Mouse (Mus musculus): ENCODE results near the gene Mpnd. TPM values are rescaled to one million over a fixed set of nuclear protein-coding genes. Genes with fewer than 3 reads are reported as not detected.

The Mpnd gene
- polyA plus RNA-seq, 1 experiment = 55.4 TPM

- peak overlapping the region; percentile 21 for H3K4me3 ChIP-seq (ENCODE audit: insufficient read depth, poor library complexity, severe bottlenecking)
- TF ChIP-seq MAX (IDR thresholded peaks at IDR 0.05) (no peak), MYOG (IDR thresholded peaks at IDR 0.05; ENCODE audit: control insufficient read depth, extremely low read depth, insufficient read length) (no peak), CTCF (IDR thresholded peaks at IDR 0.05; ENCODE audit: control insufficient read depth, insufficient read depth, insufficient read length) (no peak), USF1 (IDR thresholded peaks at IDR 0.05; ENCODE audit: low read depth) (no peak), MYOD1 (IDR thresholded peaks at IDR 0.05; ENCODE audit: control insufficient read depth, insufficient read length, low read depth) (no peak)
- H3K79me2 ChIP-seq (ENCODE audit: control insufficient read depth, insufficient read depth) = peaks cover 19% of the 10 kb centered on the region
- no peak overlapping the region for H3ac ChIP-seq (ENCODE audit: control insufficient read depth, insufficient read length, low read depth)
- H3K36me3 ChIP-seq (ENCODE audit: control insufficient read depth, insufficient read depth) = peaks cover 7% of the 10 kb centered on the region
- H3K79me3 ChIP-seq (ENCODE audit: low read depth) = no peaks in the 10 kb centered on the region
- H3K27me3 ChIP-seq (ENCODE audit: control insufficient read depth, insufficient read depth, insufficient read length) = peaks cover 10% of the 10 kb centered on the region
Observed at GRCm38 (mm10) chr17:56007444-56008355, 2.2 kb downstream of the Mpnd start.

DNA sequence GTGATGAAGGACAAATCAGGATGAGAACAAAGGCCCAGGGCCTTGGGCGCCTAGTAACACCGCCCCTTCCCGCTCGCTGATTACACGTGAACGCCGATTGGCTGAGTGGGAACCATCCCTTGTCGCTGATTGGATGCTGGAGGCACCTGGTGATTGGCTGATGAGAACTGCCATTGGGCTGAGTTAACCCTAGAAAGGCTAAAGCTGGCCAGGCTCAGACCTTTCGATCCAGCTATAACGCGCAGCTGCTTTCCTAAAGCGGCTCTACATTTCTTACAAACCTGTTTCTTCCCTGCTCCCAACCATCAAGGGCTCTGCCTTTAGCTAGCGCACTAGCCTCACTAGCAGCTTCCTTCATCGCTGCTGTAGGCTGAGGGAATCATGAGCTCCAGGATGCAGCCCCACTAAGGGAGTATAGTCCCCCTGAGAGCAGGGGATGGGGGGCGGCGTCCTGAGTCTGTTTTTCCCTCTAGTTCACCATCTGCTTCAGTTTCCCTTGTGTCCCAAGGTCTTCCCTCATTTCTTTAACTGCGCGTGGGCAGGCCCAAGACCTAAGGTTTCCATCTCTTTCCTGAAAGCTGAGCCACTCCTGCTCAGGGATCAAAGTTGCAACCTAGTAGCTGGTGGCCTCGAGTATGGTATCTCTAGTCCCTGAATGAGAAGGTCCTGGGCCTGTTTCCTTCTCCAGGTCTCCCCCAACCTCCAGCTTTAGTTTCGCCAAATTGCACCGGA lies 3.0 kb downstream of the Mpnd start:
- peaks cover 10% of the 10 kb centered on the region for H3K36me3 ChIP-seq (ENCODE audit: control insufficient read depth, insufficient read depth)
- TF ChIP-seq USF1 (IDR thresholded peaks at IDR 0.05; ENCODE audit: low read depth) (no peak), MYOG (IDR thresholded peaks at IDR 0.05; ENCODE audit: control insufficient read depth, extremely low read depth, insufficient read length) (no peak), MAX (IDR thresholded peaks at IDR 0.05) (no peak), CTCF (IDR thresholded peaks at IDR 0.05; ENCODE audit: control insufficient read depth, insufficient read depth, insufficient read length) (no peak), MYOD1 (IDR thresholded peaks at IDR 0.05; ENCODE audit: control insufficient read depth, insufficient read length, low read depth) (no peak), CEBPB (IDR thresholded peaks at IDR 0.05; ENCODE audit: low read depth) (no peak), FOSL1 (IDR thresholded peaks at IDR 0.05; ENCODE audit: insufficient read depth, low read length, poor library complexity, severe bottlenecking) (no peak)
- peaks cover 3% of the 10 kb centered on the region for H3K27me3 ChIP-seq (ENCODE audit: control insufficient read depth, insufficient read depth, insufficient read length)
- peak overlapping the region; percentile 69 for H3K4me3 ChIP-seq (ENCODE audit: insufficient read depth, poor library complexity, severe bottlenecking)
- H3K79me3 ChIP-seq (ENCODE audit: low read depth) = no peaks in the 10 kb centered on the region
- peaks cover 19% of the 10 kb centered on the region for H3K79me2 ChIP-seq (ENCODE audit: control insufficient read depth, insufficient read depth)
- peak overlapping the region; percentile 64 for H3ac ChIP-seq (ENCODE audit: control insufficient read depth, insufficient read length, low read depth)

- H3K79me3 ChIP-seq (ENCODE audit: low read depth) = no peaks in the 10 kb centered on the region
- TF ChIP-seq CTCF (IDR thresholded peaks at IDR 0.05; ENCODE audit: control insufficient read depth, insufficient read depth, insufficient read length) = peak; percentile 93
- TF ChIP-seq MYOG (IDR thresholded peaks at IDR 0.05; ENCODE audit: control insufficient read depth, extremely low read depth, insufficient read length) = no peak
- peaks cover 19% of the 10 kb centered on the region for H3K79me2 ChIP-seq (ENCODE audit: control insufficient read depth, insufficient read depth)
- peaks cover 11% of the 10 kb centered on the region for H3K36me3 ChIP-seq (ENCODE audit: control insufficient read depth, insufficient read depth)
- H3K4me3 ChIP-seq (ENCODE audit: insufficient read depth, poor library complexity, severe bottlenecking) = peak overlapping the region; percentile 69
- H3ac ChIP-seq (ENCODE audit: control insufficient read depth, insufficient read length, low read depth) = peak overlapping the region; percentile 94
- peaks cover 3% of the 10 kb centered on the region for H3K27me3 ChIP-seq (ENCODE audit: control insufficient read depth, insufficient read depth, insufficient read length)
Observed at GRCm38 (mm10) chr17:56009088-56009961, 3.8 kb downstream of the Mpnd start.

GRCm38 (mm10) chr17:56009962-56010240 lies 4.4 kb downstream of the Mpnd start:
- Histone ChIP-seq H3K36me3 (ENCODE audit: control insufficient read depth, insufficient read depth) (peaks cover 15% of the 10 kb centered on the region), H3K27me3 (ENCODE audit: control insufficient read depth, insufficient read depth, insufficient read length) (peaks cover 3% of the 10 kb centered on the region), H3K79me2 (ENCODE audit: control insufficient read depth, insufficient read depth) (peaks cover 19% of the 10 kb centered on the region), H3ac (ENCODE audit: control insufficient read depth, insufficient read length, low read depth) (peak overlapping the region; percentile 12), H3K4me3 (ENCODE audit: insufficient read depth, poor library complexity, severe bottlenecking) (peak overlapping the region; percentile 69), H3K79me3 (ENCODE audit: low read depth) (no peaks in the 10 kb centered on the region)
- TF ChIP-seq CTCF (IDR thresholded peaks at IDR 0.05; ENCODE audit: control insufficient read depth, insufficient read depth, insufficient read length) = no peak
- no peak for TF ChIP-seq USF1 (IDR thresholded peaks at IDR 0.05; ENCODE audit: low read depth)
- TF ChIP-seq MYOG (IDR thresholded peaks at IDR 0.05; ENCODE audit: control insufficient read depth, extremely low read depth, insufficient read length) = no peak
- no peak for TF ChIP-seq FOSL1 (IDR thresholded peaks at IDR 0.05; ENCODE audit: insufficient read depth, low read length, poor library complexity, severe bottlenecking)
- no peak for TF ChIP-seq MYOD1 (IDR thresholded peaks at IDR 0.05; ENCODE audit: control insufficient read depth, insufficient read length, low read depth)

DNA sequence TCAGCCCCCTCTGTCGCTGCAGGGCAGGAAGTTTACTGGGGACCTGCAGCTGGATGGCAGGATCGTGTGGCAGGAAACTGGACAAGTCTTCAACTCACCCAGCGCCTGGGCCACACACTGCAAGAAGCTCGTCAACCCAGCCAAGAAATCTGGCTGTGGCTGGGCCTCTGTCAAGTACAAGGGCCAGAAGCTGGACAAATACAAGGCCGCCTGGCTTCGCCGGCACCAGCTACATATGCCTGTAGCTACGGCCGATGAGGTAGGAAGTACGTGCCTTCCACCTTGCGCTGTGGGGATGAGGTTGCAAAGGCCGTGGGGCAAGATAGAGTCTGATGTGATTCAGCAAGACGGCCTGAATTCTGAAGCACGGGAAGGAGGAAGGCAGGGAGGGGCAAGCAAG lies 4.7 kb downstream of the Mpnd start:
- H3K79me2 ChIP-seq (ENCODE audit: control insufficient read depth, insufficient read depth) = peaks cover 19% of the 10 kb centered on the region
- no peak for TF ChIP-seq MYOG (IDR thresholded peaks at IDR 0.05; ENCODE audit: control insufficient read depth, extremely low read depth, insufficient read length)
- no peak for TF ChIP-seq CTCF (IDR thresholded peaks at IDR 0.05; ENCODE audit: control insufficient read depth, insufficient read depth, insufficient read length)
- TF ChIP-seq CEBPB (IDR thresholded peaks at IDR 0.05; ENCODE audit: low read depth) = no peak
- no peak for TF ChIP-seq MYOD1 (IDR thresholded peaks at IDR 0.05; ENCODE audit: control insufficient read depth, insufficient read length, low read depth)
- TF ChIP-seq FOSL1 (IDR thresholded peaks at IDR 0.05; ENCODE audit: insufficient read depth, low read length, poor library complexity, severe bottlenecking) = no peak
- H3K79me3 ChIP-seq (ENCODE audit: low read depth) = no peaks in the 10 kb centered on the region
- peak overlapping the region; percentile 69 for H3K4me3 ChIP-seq (ENCODE audit: insufficient read depth, poor library complexity, severe bottlenecking)
- no peaks in the 10 kb centered on the region for H3K27me3 ChIP-seq (ENCODE audit: control insufficient read depth, insufficient read depth, insufficient read length)
- peaks cover 16% of the 10 kb centered on the region for H3K36me3 ChIP-seq (ENCODE audit: control insufficient read depth, insufficient read depth)
- peak overlapping the region; percentile 12 for H3ac ChIP-seq (ENCODE audit: control insufficient read depth, insufficient read length, low read depth)

Measured in C2C12 (cell line).